Mouse (Mus musculus) limb, embryonic 14.5 days (tissue): Measurements from ENCODE around the gene Snx8. TPM values are rescaled to one million over a fixed set of nuclear protein-coding genes. Genes with fewer than 3 reads are reported as not detected.

Source experiments
- ATAC-seq: fragments of 200-750 bp; cut with Nextera tagmentation; 2 replicates; pipeline ENCODE4 v1.8.0; 2017; ENCODE audit warnings: low read depth, moderate number of reproducible peaks, moderate TSS enrichment; ENCODE audit not compliant: low FRiP score
- DNase-seq: peaks from one replicate; pipeline ENCODE4 v3.0.0-alpha.2; 2015; ENCODE audit warnings: low spot score
- H3K27ac ChIP-seq: fragments of 300-500 bp; sonication (generic); replicated peaks from 2 replicates; pipeline ENCODE4 v1.5.1; 2014; ENCODE audit warnings: low read depth, mild to moderate bottlenecking, low read length, moderate library complexity, mixed read lengths
- H3K27me3 ChIP-seq: fragments of 300-500 bp; sonication (generic); 2 replicates; pipeline ENCODE4 v1.6.1; 2014; ENCODE audit warnings: low read length, mixed read lengths; ENCODE audit not compliant: control insufficient read depth, insufficient read depth
- H3K36me3 ChIP-seq: fragments of 300-500 bp; sonication (generic); 2 replicates; pipeline ENCODE4 v1.6.1; 2014; ENCODE audit warnings: mild to moderate bottlenecking, low read length, moderate library complexity, mixed read lengths; ENCODE audit not compliant: control insufficient read depth, insufficient read depth
- H3K4me1 ChIP-seq: fragments of 300-500 bp; sonication (generic); 2 replicates; pipeline ENCODE4 v1.6.1; 2014; ENCODE audit warnings: antibody characterized with exemption, low read length, mixed read lengths; ENCODE audit not compliant: control insufficient read depth, insufficient read depth
- H3K4me2 ChIP-seq: fragments of 300-500 bp; sonication (generic); replicated peaks from 2 replicates; pipeline ENCODE4 v1.6.1; 2014; ENCODE audit warnings: low read depth, mild to moderate bottlenecking, low read length, moderate library complexity; ENCODE audit not compliant: severe bottlenecking
- H3K4me3 ChIP-seq: fragments of 300-500 bp; sonication (generic); replicated peaks from 2 replicates; pipeline ENCODE4 v1.5.1; 2014; ENCODE audit warnings: low read length
- H3K9ac ChIP-seq: fragments of 300-500 bp; sonication (generic); 2 replicates; pipeline ENCODE4 v1.6.1; 2014; ENCODE audit warnings: mild to moderate bottlenecking, low read depth, low read length, moderate library complexity; ENCODE audit not compliant: severe bottlenecking
- H3K9me3 ChIP-seq: fragments of 300-500 bp; sonication (generic); 2 replicates; pipeline ENCODE4 v1.6.1; 2016; ENCODE audit warnings: low read length; ENCODE audit not compliant: control insufficient read depth
- POLR2A ChIP-seq: fragments of 200-500 bp; IDR thresholded peaks from 2 replicates; pipeline ENCODE4 v1.8.0; 2012; ENCODE audit warnings: inconsistent platforms, mild to moderate bottlenecking, moderate library complexity, borderline replicate concordance; ENCODE audit not compliant: insufficient read depth, insufficient read length; ENCODE audit errors: extremely low read depth
- WGBS: fragments of 180-500 bp; shearing (Covaris S2); extraction: QIAGEN DNeasy Blood & Tissue Kit; methylation state at CpG from one replicate; pipeline ENCODE4 v1.1.7; 2014; 5-methylcytosine and 5-hydroxymethylcytosine counted together
- polyA plus RNA-seq, 2 experiments: library from polyadenylated mRNA; depleted of rRNA in 1 of 2; stranded (reverse) in 1 of 2; unstranded in 1 of 2; fragments of >200 nt; fragmentation: Nextera tagmentation in 1 of 2; extraction: Ambion mirVana in 1 of 2; gene quantifications; 2 replicates each; pipeline versions ENCODE4 v1.2.1 to v1.2.3; 2012 to 2014

The Snx8 gene
- polyA plus RNA-seq, 2 experiments: 9.7 to 23.0 TPM

GRCm38 (mm10) chr5:140406666-140407065 lies 17.6 kb upstream of the Snx8 start:
- 55% methylated on average over 6 of the region's 6 CpGs for WGBS
- Histone ChIP-seq H3K36me3 (no peaks in the 10 kb centered on the region), H3K27ac (no peak overlapping the region), H3K9me3 (peaks cover 4% of the 10 kb centered on the region; the same call in 1 of the 2 replicates), H3K4me2 (no peak overlapping the region), H3K9ac (no peak overlapping the region), H3K4me3 (no peak overlapping the region), H3K27me3 (no peaks in the 10 kb centered on the region), H3K4me1 (0 out of 2 replicates have a peak, but pooled peaks cover 2% of the 10 kb centered on the region)
- ATAC-seq (no peak), DNase-seq (no peak)
- no peak for TF ChIP-seq POLR2A

- Histone ChIP-seq H3K4me3 (no peak overlapping the region), H3K27me3 (no peaks in the 10 kb centered on the region), H3K9me3 (peaks cover 4% of the 10 kb centered on the region; the same call in 1 of the 2 replicates), H3K4me2 (no peak overlapping the region), H3K9ac (no peak overlapping the region), H3K27ac (no peak overlapping the region), H3K36me3 (no peaks in the 10 kb centered on the region), H3K4me1 (0 out of 2 replicates have a peak, but pooled peaks cover 2% of the 10 kb centered on the region)
- no peak for TF ChIP-seq POLR2A
- DNase-seq: no peak
- ATAC-seq: peak; percentile 26; the same call in 1 of the 2 replicates
- 23% methylated on average over 6 of the region's 6 CpGs for WGBS
Measured at GRCm38 (mm10) chr5:140405126-140405525, 16.1 kb upstream of the Snx8 start.

DNA sequence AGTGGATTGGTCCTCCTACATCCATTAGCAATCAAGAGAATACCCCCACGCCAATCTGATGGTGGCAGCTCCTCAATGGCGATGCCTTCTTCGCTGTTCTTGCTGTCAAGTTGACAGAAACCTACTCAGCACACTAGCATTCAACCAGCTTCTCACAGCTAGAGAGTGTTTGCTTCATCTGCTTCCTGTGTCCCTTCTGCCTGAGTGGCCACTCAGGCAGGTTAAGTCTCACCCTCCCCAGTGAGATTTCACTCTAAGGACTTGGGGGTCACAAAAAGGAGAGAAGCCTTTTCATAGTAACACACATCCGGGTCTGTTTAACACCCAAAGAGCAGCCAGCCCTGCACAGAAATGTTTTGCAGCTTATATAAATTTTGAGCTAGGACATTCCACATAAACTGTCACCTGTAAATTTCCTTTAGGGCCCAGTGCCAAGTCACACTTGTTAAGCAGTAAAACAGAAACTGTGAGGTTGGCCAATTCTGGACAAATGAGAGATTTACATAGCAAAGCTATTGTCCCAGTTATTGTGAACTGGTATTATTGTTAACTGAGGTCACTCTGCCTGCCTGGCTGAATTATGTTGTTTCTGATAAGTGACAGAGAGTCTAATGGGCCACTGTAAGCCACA lies 13.7 kb upstream of the Snx8 start:
- 64% methylated on average over 4 of the region's 4 CpGs for WGBS
- no peaks in the 10 kb centered on the region for H3K27me3 ChIP-seq
- H3K4me1 ChIP-seq: 0 out of 2 replicates have a peak, but pooled peaks cover 2% of the 10 kb centered on the region
- no peak overlapping the region for H3K9ac ChIP-seq
- no peak overlapping the region for H3K4me2 ChIP-seq
- no peak overlapping the region for H3K27ac ChIP-seq
- TF ChIP-seq POLR2A: no peak
- ATAC-seq: no peak
- DNase-seq: peak; percentile 38
- no peak overlapping the region for H3K4me3 ChIP-seq
- no peaks in the 10 kb centered on the region for H3K36me3 ChIP-seq
- peaks cover 4% of the 10 kb centered on the region; the same call in 1 of the 2 replicates for H3K9me3 ChIP-seq

DNA sequence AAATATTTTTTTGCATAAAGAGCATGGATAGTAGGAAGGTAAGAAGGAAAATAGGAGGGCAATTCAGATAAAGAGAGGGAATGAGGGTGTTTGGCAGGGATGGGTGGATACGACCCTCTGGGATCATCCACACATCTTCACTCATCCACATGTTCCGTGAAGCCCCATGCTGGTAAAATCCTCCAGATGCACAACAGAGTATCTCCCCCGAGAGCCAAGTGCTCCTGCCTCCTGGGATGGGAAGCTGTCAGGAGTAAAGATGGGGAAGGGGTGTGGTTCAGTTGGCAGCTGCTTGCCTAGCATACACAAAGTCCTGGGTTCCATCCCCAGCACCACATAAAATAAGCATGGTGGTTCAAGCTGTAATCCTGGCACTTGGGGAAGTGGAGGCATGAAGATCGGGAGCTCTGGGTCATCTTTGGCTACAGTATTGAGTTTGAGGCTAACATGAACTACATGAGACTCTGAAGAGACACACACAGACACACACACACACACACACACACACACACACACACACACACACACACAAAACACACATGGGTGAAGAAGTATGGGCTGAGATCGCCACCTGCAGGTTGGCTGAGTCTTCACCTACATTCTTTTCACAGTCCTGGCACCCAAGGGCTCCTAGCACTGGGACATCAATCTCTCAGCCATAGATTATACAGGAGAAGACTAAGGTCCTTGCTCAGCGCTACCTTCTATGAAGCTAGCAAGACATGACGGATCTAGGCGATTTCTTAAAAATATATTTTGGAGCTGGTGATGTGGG lies 7.3 kb upstream of the Snx8 start:
- no peak for DNase-seq
- H3K9ac ChIP-seq: no peak overlapping the region
- WGBS: 58% methylated on average over 8 of the region's 8 CpGs
- TF ChIP-seq POLR2A: no peak
- no peak overlapping the region for H3K27ac ChIP-seq
- no peaks in the 10 kb centered on the region for H3K36me3 ChIP-seq
- no peaks in the 10 kb centered on the region for H3K9me3 ChIP-seq
- H3K4me2 ChIP-seq: no peak overlapping the region
- no peaks in the 10 kb centered on the region for H3K27me3 ChIP-seq
- ATAC-seq: no peak
- no peak overlapping the region for H3K4me3 ChIP-seq
- H3K4me1 ChIP-seq: no peaks in the 10 kb centered on the region

- Histone ChIP-seq H3K9ac (no peak overlapping the region), H3K4me2 (no peak overlapping the region), H3K4me1 (peaks cover 9% of the 10 kb centered on the region), H3K9me3 (no peaks in the 10 kb centered on the region), H3K27me3 (no peaks in the 10 kb centered on the region), H3K27ac (no peak overlapping the region), H3K36me3 (no peaks in the 10 kb centered on the region), H3K4me3 (no peak overlapping the region)
- WGBS: 88% methylated on average over 3 of the region's 3 CpGs
- no peak for TF ChIP-seq POLR2A
- DNase-seq (no peak), ATAC-seq (no peak)
Measured at GRCm38 (mm10) chr5:140392701-140393100, 3.6 kb upstream of the Snx8 start.
